Mouse (Mus musculus) brain, embryonic 14.5 days (tissue): ENCODE measurements around the gene Gm10717.
"Not testable (repeated sequence)": the region's sequence is repeated elsewhere in the genome, so short reads cannot be mapped to it uniquely, and the experiment has no call there.

Source experiments
- CTCF ChIP-seq: fragments of 200-500 bp; IDR thresholded peaks from 2 replicates; pipeline ENCODE4 v1.5.1; 2012; ENCODE audit warnings: inconsistent platforms, mild to moderate bottlenecking, moderate library complexity, borderline replicate concordance; ENCODE audit not compliant: insufficient read depth, insufficient read length; ENCODE audit errors: extremely low read depth
- POLR2A ChIP-seq: fragments of 200-500 bp; IDR thresholded peaks from 2 replicates; pipeline ENCODE4 v1.6.1; 2012; ENCODE audit warnings: mild to moderate bottlenecking, inconsistent platforms, borderline replicate concordance; ENCODE audit not compliant: poor library complexity, insufficient read depth, insufficient read length, severe bottlenecking; ENCODE audit errors: extremely low read depth

- TF ChIP-seq POLR2A, CTCF: not testable (repeated sequence)
These were observed 6.3 kb upstream of the Gm10717 start for GRCm38 (mm10) chr9:3018944-3019343.
